Mouse (Mus musculus) kidney, adult 2 months (tissue): ENCODE results near the gene Rad9a. TPM values are rescaled to one million over a fixed set of nuclear protein-coding genes. Genes with fewer than 3 reads are reported as not detected.
A peak's percentile ranks its signal among the peaks of the same experiment; 100 is the strongest.

Experiments used
- DNase-seq: peaks from one replicate; pipeline ENCODE4 v3.0.0; 2021
- H3K27ac ChIP-seq: fragments of 200-500 bp; 2 replicates; pipeline ENCODE4 v1.5.1; 2012; ENCODE audit warnings: low read depth, low read length, control low read depth, inconsistent platforms; ENCODE audit not compliant: insufficient read depth
- H3K27me3 ChIP-seq: fragments of 200-500 bp; replicated peaks from 2 replicates; pipeline ENCODE4 v1.6.1; 2012; ENCODE audit warnings: mild to moderate bottlenecking, moderate library complexity, low read length, inconsistent platforms; ENCODE audit not compliant: control insufficient read depth, insufficient read depth
- H3K36me3 ChIP-seq: fragments of 200-500 bp; 2 replicates; pipeline ENCODE4 v1.6.1; 2012; ENCODE audit warnings: mild to moderate bottlenecking, moderate library complexity, low read length, inconsistent platforms; ENCODE audit not compliant: control insufficient read depth, insufficient read depth
- H3K4me1 ChIP-seq: fragments of 200-500 bp; 2 replicates; pipeline ENCODE4 v1.6.1; 2011; ENCODE audit warnings: low read length; ENCODE audit not compliant: control insufficient read depth, insufficient read depth
- H3K4me3 ChIP-seq: fragments of 200-500 bp; 2 replicates; pipeline ENCODE4 v1.5.1; 2011; ENCODE audit warnings: mild to moderate bottlenecking, low read depth, low read length, control low read depth; ENCODE audit not compliant: insufficient read depth
- CTCF ChIP-seq: fragments of 200-500 bp; conservative IDR thresholded peaks from 2 replicates; pipeline ENCODE4 v1.5.1; 2011; ENCODE audit warnings: low read depth, mild to moderate bottlenecking, control low read depth, low read length, moderate library complexity, mixed read lengths; ENCODE audit not compliant: insufficient read depth, insufficient read length
- POLR2A ChIP-seq: fragments of 200-500 bp; IDR thresholded peaks from one replicate; pipeline ENCODE4 v1.6.1; 2011; ENCODE audit warnings: low read depth, low read length, control low read depth
- WGBS: fragments of 180-500 bp; shearing (Covaris S2); methylation state at CpG from one replicate; pipeline ENCODE4 v1.1.7; 2018; 5-methylcytosine and 5-hydroxymethylcytosine counted together
- polyA plus RNA-seq: library from polyadenylated mRNA; depleted of rRNA; stranded (reverse); fragments of >200 nt; gene quantifications from 2 replicates; pipeline ENCODE4 v1.2.3, GENCODE M21; 2012

Rad9a gene
- polyA plus RNA-seq, 1 experiment, result 19.2 TPM

DNA sequence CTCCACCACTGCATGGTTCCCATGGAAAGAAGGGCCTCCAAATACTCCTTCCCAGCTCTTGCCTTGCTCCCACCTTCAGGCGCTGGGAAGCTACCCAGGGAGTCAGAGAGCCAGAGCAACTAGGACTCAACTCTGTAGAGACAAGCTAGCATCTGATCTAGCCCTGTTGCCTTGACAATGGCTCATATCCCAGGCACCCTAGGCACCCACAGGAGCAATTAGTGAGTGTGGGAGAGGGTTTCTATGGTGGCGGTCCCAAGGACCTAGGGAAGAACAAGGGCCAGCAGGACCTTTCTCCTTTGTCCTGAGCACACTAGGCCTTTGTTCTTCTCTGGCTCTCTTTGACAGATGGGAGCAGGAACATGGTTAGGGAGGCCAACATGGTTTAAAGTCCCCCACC is 17.8 kb downstream of the Rad9a start:
- Histone ChIP-seq H3K4me1 (no peaks in the 10 kb centered on the region), H3K27me3 (no peaks in the 10 kb centered on the region), H3K4me3 (no peak overlapping the region), H3K27ac (no peak overlapping the region), H3K36me3 (no peaks in the 10 kb centered on the region)
- TF ChIP-seq POLR2A, result no peak
- TF ChIP-seq CTCF, result no peak
- DNase-seq, result no peak
- WGBS, result 88% methylated on average over 2 of the region's 2 CpGs

DNA sequence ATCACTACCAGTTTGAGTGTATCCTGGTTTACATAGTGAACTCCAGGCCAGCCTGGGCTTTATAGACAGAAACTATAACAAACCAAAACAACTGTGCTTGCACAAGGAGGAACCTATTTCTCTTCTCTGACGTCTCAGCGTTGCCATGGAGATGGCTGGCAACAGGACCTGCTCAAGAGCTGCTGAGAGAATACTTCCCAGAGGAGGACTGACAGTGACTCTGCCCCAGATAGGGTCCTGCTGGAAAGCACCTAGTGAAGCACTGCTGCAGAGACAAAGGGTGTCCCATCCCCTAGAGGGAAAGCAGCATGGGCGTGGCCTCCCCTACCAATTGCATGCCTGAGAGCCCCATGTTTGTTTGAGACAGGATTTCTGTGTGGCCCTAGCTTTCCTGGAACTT is 19.6 kb downstream of the Rad9a start:
- no peaks in the 10 kb centered on the region for H3K27me3 ChIP-seq
- no peaks in the 10 kb centered on the region for H3K4me1 ChIP-seq
- no peaks in the 10 kb centered on the region for H3K36me3 ChIP-seq
- H3K27ac ChIP-seq, result no peak overlapping the region
- no peak overlapping the region for H3K4me3 ChIP-seq
- TF ChIP-seq CTCF (no peak), POLR2A (no peak)
- DNase-seq, result peak; percentile 41
- 49% methylated on average over 3 of the region's 3 CpGs for WGBS

GRCm38 (mm10) chr19:4180411-4180810 is 21.1 kb downstream of the Rad9a start:
- DNase-seq, result no peak
- Histone ChIP-seq H3K4me1 (no peaks in the 10 kb centered on the region), H3K4me3 (no peak overlapping the region), H3K27me3 (no peaks in the 10 kb centered on the region), H3K27ac (no peak overlapping the region), H3K36me3 (no peaks in the 10 kb centered on the region)
- WGBS, result 92% methylated on average over 7 of the region's 7 CpGs
- TF ChIP-seq POLR2A, result no peak
- no peak for TF ChIP-seq CTCF

DNA sequence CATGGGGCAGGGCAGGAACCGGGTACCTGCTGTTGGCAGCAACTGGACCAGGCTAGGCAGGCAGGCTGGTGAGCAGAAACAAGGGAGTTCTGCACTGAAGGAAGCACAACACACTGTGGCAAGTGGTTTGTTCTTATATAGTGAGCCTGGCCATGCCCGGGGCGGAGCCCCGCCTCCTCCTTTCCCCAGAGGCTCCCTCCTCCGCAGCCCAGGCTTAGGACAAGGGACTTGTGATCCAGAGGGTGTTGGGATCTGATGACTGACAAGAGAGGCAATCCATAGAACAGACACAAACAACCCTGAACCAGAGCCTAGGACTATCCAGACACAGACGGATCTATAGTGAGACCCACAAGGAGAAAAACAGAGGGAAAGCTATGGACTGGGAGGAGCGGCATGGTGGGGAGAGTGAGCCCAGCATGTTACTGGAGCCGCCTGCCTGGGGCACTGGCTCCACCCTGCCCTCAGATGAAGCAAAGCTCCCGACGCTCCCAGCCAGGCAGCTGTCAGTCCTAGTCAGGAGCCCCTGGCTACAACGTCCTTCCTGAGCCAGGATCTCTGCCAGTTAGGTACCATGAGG is 26.0 kb downstream of the Rad9a start, which contains the start of gene Carns1:
Carns1 (minus strand) TSS at position 112 of the 580 bp plus-strand sequence.
- no peak for TF ChIP-seq POLR2A
- no peak for DNase-seq
- Histone ChIP-seq H3K4me3 (no peak within 1 kb of the TSS), H3K36me3 (no peaks in the 10 kb centered on the region), H3K4me1 (no peaks in the 10 kb centered on the region), H3K27ac (no peak within 1 kb of the TSS), H3K27me3 (no peaks in the 10 kb centered on the region)
- 17% methylated on average over 11 of the region's 11 CpGs for WGBS

DNA sequence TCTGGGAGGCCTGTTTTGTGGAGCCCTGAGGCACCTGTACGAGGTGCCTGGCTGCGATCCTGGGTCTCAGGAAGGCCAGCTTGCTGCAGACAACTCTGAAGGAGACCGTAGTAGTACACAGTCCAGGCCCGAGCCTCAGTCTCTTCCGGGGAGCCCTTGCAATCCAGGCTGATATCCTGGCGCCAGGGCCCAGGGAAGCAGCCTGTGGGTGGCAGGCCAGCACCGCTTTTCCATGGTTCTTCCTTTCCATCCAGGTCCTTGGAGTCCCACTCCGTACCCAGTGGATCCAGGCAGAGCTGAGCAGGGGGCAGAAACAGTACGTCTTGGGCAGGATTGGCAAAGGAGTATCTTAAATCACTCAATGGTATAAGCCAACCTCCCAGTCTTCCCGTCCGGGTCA is 28.5 kb downstream of the Rad9a start:
- H3K36me3 ChIP-seq, result no peaks in the 10 kb centered on the region
- 79% methylated on average over 11 of the region's 11 CpGs for WGBS
- peaks cover 5% of the 10 kb centered on the region; the same call in 1 of the 2 replicates for H3K4me1 ChIP-seq
- H3K27ac ChIP-seq, result no peak overlapping the region
- H3K4me3 ChIP-seq, result no peak overlapping the region
- H3K27me3 ChIP-seq, result no peaks in the 10 kb centered on the region
- TF ChIP-seq POLR2A, result no peak
- 0 out of 2 replicates have a peak, but pooled peaks have one; percentile 10 for TF ChIP-seq CTCF
- no peak for DNase-seq

GRCm38 (mm10) chr19:4171393-4172290 is 29.8 kb downstream of the Rad9a start:
- peak overlapping the region; percentile 48 for H3K27ac ChIP-seq
- no peaks in the 10 kb centered on the region for H3K27me3 ChIP-seq
- WGBS, result 53% methylated on average over 13 of the region's 13 CpGs
- no peak overlapping the region for H3K4me3 ChIP-seq
- H3K4me1 ChIP-seq, result peaks cover 5% of the 10 kb centered on the region; the same call in 1 of the 2 replicates
- no peaks in the 10 kb centered on the region for H3K36me3 ChIP-seq
- TF ChIP-seq POLR2A, result no peak
- no peak for TF ChIP-seq CTCF
- no peak for DNase-seq

DNA sequence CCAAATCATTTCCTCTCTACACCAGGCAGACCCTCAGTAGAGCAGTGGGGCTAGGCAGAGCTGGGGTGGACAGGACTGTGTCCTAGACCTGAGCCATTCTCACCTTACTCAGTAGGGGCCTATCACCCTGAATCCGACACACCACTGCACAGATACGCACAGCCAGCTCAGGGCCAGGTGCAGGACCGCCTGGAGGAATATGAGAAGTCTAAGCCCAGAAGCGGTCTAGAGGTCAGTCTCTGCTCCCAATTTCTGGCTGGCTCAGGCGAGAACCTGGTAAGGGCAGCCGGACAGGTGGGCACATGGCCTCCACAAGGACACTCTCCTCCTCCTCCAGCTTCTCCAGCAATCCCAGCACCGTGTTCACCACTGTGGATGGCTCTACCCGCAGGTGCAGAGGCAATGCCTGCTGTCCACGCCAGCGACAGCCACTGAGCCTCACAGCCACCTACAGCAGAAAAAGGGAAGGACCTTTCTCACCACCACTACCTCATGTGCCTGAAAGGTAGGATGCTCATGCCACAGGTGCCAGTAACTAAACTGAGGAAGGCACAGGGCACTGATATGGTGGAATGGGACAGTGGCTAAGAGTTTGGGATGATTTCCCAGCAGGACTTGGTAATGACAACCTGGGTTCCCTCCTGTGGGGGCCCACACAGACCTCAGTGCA is 30.6 kb downstream of the Rad9a start:
- no peak overlapping the region for H3K27ac ChIP-seq
- H3K4me1 ChIP-seq, result peaks cover 5% of the 10 kb centered on the region; the same call in 1 of the 2 replicates
- 90% methylated on average over 10 of the region's 10 CpGs for WGBS
- no peak overlapping the region for H3K4me3 ChIP-seq
- H3K36me3 ChIP-seq, result no peaks in the 10 kb centered on the region
- no peak for TF ChIP-seq POLR2A
- no peak for TF ChIP-seq CTCF
- no peaks in the 10 kb centered on the region for H3K27me3 ChIP-seq
- DNase-seq, result no peak
